Mouse (Mus musculus) kidney, adult 2 months (tissue): ENCODE measurements at regions not wholly inside any gene's neighbourhood (a gene's known extent, or its start where the extent isn't known, plus 50 kb on each side); places are given as distances from the start of the nearest gene placed in this dataset.

Experiments
- DNase-seq: peaks from one replicate; pipeline ENCODE4 v3.0.0; 2021
- H3K27ac ChIP-seq: fragments of 200-500 bp; 2 replicates; pipeline ENCODE4 v1.5.1; 2012; ENCODE audit warnings: low read depth, low read length, control low read depth, inconsistent platforms; ENCODE audit not compliant: insufficient read depth
- H3K27me3 ChIP-seq: fragments of 200-500 bp; replicated peaks from 2 replicates; pipeline ENCODE4 v1.6.1; 2012; ENCODE audit warnings: mild to moderate bottlenecking, moderate library complexity, low read length, inconsistent platforms; ENCODE audit not compliant: control insufficient read depth, insufficient read depth
- H3K36me3 ChIP-seq: fragments of 200-500 bp; 2 replicates; pipeline ENCODE4 v1.6.1; 2012; ENCODE audit warnings: mild to moderate bottlenecking, moderate library complexity, low read length, inconsistent platforms; ENCODE audit not compliant: control insufficient read depth, insufficient read depth
- H3K4me1 ChIP-seq: fragments of 200-500 bp; 2 replicates; pipeline ENCODE4 v1.6.1; 2011; ENCODE audit warnings: low read length; ENCODE audit not compliant: control insufficient read depth, insufficient read depth
- H3K4me3 ChIP-seq: fragments of 200-500 bp; 2 replicates; pipeline ENCODE4 v1.5.1; 2011; ENCODE audit warnings: mild to moderate bottlenecking, low read depth, low read length, control low read depth; ENCODE audit not compliant: insufficient read depth
- CTCF ChIP-seq: fragments of 200-500 bp; conservative IDR thresholded peaks from 2 replicates; pipeline ENCODE4 v1.5.1; 2011; ENCODE audit warnings: low read depth, mild to moderate bottlenecking, control low read depth, low read length, moderate library complexity, mixed read lengths; ENCODE audit not compliant: insufficient read depth, insufficient read length
- POLR2A ChIP-seq: fragments of 200-500 bp; IDR thresholded peaks from one replicate; pipeline ENCODE4 v1.6.1; 2011; ENCODE audit warnings: low read depth, low read length, control low read depth
- WGBS: fragments of 180-500 bp; shearing (Covaris S2); methylation state at CpG from one replicate; pipeline ENCODE4 v1.1.7; 2018; 5-methylcytosine and 5-hydroxymethylcytosine counted together

DNA sequence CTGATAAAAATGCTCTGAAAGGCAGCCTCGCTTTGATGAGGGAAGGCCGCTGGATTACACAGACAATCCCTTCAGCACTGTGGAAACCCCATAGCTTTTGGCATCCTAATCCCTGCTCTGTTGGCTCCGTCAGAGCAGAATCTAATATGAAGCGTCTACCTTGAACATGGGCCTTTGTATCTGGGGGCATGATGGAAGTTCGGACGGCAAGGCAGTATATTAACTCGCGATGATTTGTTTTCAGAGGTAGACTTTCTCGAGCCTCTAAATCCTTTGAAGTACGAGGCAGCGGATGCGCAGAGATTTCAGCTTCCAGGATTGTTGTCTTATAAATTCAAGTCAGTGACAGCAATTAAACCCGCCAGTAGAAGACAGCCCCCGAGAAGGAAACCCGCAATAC is 316.8 kb upstream of the 3110018I06Rik start:
- DNase-seq: no peak
- Histone ChIP-seq H3K4me1 (no peaks in the 10 kb centered on the region), H3K27me3 (no peaks in the 10 kb centered on the region), H3K27ac (no peak overlapping the region), H3K4me3 (no peak overlapping the region), H3K36me3 (no peaks in the 10 kb centered on the region)
- TF ChIP-seq CTCF: no peak
- TF ChIP-seq POLR2A: no peak
- WGBS: 57% methylated on average over 15 of the region's 15 CpGs

DNA sequence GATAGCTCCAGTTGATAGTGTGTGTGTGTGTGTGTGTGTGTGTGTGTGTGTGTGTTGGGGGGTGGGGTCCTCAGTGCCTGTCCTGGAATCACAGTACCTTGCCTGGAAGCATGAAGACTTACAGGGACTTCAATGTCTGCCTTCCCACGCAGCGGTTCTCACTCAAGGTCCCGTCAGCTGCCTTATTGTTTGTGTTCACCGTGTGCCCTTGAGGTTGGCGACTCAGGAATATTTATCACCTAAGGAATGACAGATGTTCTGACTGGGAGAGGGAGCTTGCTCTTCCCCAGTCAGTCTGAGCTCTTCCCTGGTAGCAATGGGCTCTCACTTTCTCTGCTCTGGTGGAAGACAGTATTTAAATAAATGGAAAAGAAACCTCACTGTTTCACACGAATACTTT is 309.8 kb upstream of the 3110018I06Rik start:
- H3K4me3 ChIP-seq: no peak overlapping the region
- no peak for TF ChIP-seq CTCF
- H3K27me3 ChIP-seq: no peaks in the 10 kb centered on the region
- H3K4me1 ChIP-seq: no peaks in the 10 kb centered on the region
- no peak for DNase-seq
- WGBS: 38% methylated on average over 6 of the region's 6 CpGs
- H3K36me3 ChIP-seq: no peaks in the 10 kb centered on the region
- no peak overlapping the region for H3K27ac ChIP-seq

DNA sequence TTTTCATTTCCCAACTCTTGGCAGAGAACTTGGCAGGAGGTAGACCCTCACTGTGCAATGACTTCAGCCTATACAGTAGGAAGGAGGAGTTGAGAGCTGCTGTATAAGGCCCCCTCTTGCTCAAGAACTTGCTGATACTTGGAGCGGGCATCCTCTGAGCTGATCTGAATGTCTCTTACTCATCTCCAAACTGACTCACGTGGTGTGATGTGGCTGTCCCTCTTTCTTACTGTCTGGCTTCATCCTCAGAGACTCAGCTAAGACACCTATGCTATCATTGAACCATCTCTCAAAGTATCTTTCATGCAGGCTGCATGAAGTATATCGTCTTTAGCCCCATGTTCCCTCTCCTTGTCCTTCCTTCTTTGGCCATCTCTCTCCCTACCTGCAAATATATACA is 307.9 kb upstream of the 3110018I06Rik start:
- TF ChIP-seq CTCF (no peak), POLR2A (no peak)
- no peaks in the 10 kb centered on the region for H3K27me3 ChIP-seq
- H3K4me1 ChIP-seq: no peaks in the 10 kb centered on the region
- 95% methylated on average over 3 of the region's 3 CpGs for WGBS
- H3K36me3 ChIP-seq: no peaks in the 10 kb centered on the region
- no peak overlapping the region for H3K27ac ChIP-seq
- no peak overlapping the region for H3K4me3 ChIP-seq
- DNase-seq: no peak

DNA sequence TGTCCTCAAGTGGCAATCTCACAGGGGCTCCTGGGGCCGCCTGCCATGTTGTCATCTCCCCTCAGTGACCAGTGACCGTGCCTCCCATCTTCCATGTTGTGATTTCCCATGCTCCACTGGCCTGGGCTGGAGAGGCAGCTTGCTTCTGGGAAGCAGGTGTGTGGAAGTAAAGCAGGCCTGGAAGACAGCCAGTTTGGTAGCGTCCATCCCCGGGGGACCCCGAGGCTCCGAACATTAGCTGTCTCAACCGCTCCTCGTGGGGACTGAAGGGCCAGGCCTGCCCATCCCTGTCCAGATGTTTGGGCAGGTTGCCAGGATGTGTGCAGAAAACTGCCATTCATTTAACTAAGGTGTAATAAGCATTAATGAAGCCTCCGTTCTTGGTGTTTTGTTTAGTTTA is 307.1 kb upstream of the 3110018I06Rik start:
- no peak for DNase-seq
- no peaks in the 10 kb centered on the region for H3K36me3 ChIP-seq
- no peaks in the 10 kb centered on the region for H3K4me1 ChIP-seq
- H3K27me3 ChIP-seq: no peaks in the 10 kb centered on the region
- H3K27ac ChIP-seq: no peak overlapping the region
- H3K4me3 ChIP-seq: no peak overlapping the region
- WGBS: 58% methylated on average over 9 of the region's 9 CpGs
- TF ChIP-seq CTCF (no peak), POLR2A (no peak)

DNA sequence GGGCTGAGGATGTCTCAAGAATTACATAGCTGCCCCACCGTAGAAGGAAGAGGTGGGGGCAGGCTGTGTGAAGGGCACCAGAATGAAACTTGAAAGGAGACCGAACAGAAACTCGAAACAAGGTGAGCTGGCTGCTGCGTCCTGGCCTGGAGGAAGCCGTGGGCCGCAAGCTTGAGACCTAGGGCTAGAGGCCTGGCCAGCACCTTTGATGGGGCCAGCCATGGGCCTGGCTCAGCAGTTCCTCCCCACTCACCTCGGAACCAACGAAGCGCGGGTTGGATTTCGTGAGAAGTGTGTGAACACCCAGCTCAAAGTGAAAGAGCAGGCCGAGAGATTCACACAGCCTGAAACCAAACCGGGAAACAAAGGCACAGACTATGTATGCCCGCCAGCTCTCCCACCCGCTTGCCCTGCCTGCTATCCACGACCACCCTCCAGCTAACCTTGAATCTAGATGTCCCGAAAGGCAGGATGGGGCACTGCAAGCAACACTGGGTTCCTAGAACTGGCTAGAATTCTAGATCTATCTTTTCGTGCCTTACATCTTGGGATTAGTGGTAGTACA is 306.3 kb upstream of the 3110018I06Rik start:
- 76% methylated on average over 18 of the region's 18 CpGs for WGBS

DNA sequence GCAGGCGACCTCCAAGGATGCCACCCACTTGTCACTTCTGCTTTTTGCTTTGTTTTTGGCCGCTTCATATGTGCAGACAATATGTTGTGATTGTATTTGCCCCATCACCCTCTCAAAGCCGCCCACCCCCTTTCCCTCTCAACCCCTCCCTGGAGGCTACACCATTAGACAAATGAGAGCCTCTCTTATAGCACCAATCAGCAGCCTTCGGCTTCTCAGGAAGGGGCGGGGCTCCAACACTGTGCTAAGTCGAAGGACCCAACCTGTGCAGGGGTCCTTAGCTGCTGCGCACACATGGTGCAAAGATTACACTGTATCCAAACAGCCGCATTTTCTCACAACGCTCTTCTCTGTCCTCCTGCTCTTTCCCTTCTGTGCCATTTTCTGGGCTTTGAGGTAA is 305.1 kb upstream of the 3110018I06Rik start:
- Histone ChIP-seq H3K4me1 (no peaks in the 10 kb centered on the region), H3K27me3 (no peaks in the 10 kb centered on the region), H3K27ac (no peak overlapping the region), H3K4me3 (no peak overlapping the region), H3K36me3 (no peaks in the 10 kb centered on the region)
- WGBS: 61% methylated on average over 9 of the region's 9 CpGs
- DNase-seq: no peak
- no peak for TF ChIP-seq CTCF

More for the DNA sequence above, 306.3 kb upstream of the 3110018I06Rik start:
- H3K27me3 ChIP-seq: no peaks in the 10 kb centered on the region
- H3K4me3 ChIP-seq: no peak overlapping the region
- H3K36me3 ChIP-seq: no peaks in the 10 kb centered on the region
- DNase-seq: no peak
- TF ChIP-seq CTCF: no peak
- TF ChIP-seq POLR2A: no peak
- H3K27ac ChIP-seq: no peak overlapping the region
- no peaks in the 10 kb centered on the region for H3K4me1 ChIP-seq

DNA sequence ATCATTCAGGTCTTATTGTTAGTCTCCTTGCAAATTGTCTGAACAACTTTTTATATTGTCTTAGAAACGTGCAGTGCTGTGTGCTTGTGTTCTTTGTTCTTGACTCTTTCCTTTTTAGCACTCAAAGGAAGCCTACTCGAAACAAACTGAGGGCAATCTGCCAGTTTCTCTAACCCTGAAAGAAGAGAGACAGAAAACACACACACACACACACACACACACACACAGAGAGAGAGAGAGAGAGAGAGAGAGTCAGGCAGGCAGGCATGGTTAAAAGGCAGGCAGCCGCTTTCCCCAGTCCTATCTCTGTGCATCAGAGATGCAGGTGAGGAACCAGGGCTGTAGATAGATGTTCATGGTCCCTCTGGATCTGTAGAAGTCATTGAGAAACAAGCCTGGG is 304.0 kb upstream of the 3110018I06Rik start:
- 56% methylated on average over 3 of the region's 3 CpGs for WGBS
- H3K4me1 ChIP-seq: no peaks in the 10 kb centered on the region
- no peak overlapping the region for H3K4me3 ChIP-seq
- no peak for DNase-seq
- no peaks in the 10 kb centered on the region for H3K36me3 ChIP-seq
- no peak overlapping the region for H3K27ac ChIP-seq
- TF ChIP-seq POLR2A (no peak), CTCF (no peak)
- H3K27me3 ChIP-seq: no peaks in the 10 kb centered on the region

DNA sequence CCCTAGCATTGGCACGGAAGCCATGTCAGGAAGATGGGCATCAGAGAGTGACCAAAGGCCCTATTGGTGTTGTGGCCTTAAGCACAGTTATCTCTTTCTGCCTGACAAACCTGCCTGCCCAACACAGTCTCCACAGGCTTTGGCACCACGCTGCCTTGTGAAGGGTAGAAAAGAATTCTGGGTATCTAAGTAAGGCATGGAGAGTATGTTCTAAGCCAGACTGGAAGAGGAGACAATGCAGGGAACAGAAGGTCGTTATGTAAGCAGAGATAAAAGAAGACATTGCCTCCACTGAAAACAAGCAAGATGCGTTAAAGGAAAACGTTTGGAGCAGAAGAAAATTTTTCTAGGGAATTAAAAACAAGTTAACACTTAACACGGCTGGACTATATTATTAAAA is 302.1 kb upstream of the 3110018I06Rik start:
- Histone ChIP-seq H3K36me3 (no peaks in the 10 kb centered on the region), H3K27ac (no peak overlapping the region), H3K27me3 (no peaks in the 10 kb centered on the region), H3K4me1 (no peaks in the 10 kb centered on the region), H3K4me3 (no peak overlapping the region)
- WGBS: 72% methylated on average over 6 of the region's 6 CpGs
- no peak for DNase-seq
- no peak for TF ChIP-seq POLR2A
- TF ChIP-seq CTCF: no peak
